Mouse (Mus musculus) left cerebral cortex, adult 2 months (tissue): Measurements from ENCODE around the gene Gm42417. TPM values are rescaled to one million over a fixed set of nuclear protein-coding genes. Genes with fewer than 3 reads are reported as not detected.
"Not testable (repeated sequence)": the region's sequence is repeated elsewhere in the genome, so short reads cannot be mapped to it uniquely, and the experiment has no call there.

Experiments
- DNase-seq, 2 experiments: peaks; one replicate each; pipeline ENCODE4 v3.0.0; 2021 to 2022; ENCODE audit warnings: low spot score in 2 of 2, mixed read lengths in 1 of 2; ENCODE audit errors: extremely low spot score in 1 of 2
- H3K27ac ChIP-seq: fragments of 200-600 bp; 2 replicates; pipeline ENCODE4 v1.8.1; 2022
- H3K4me3 ChIP-seq: fragments of 200-600 bp; 2 replicates; pipeline ENCODE4 v1.8.1; 2022
- CTCF ChIP-seq: fragments of 200-600 bp; IDR thresholded peaks from 2 replicates; pipeline ENCODE4 v1.8.1; 2022; ENCODE audit warnings: antibody characterized with exemption, mild to moderate bottlenecking, moderate library complexity
- intact Hi-C: fragments of 180-260 bp; cut with DNase I; formaldehyde crosslinking; loops from one replicate; pipeline ENCODE4 v1.15.1; 2025
- total RNA-seq, 2 experiments: library from RNA; stranded (reverse); gene quantifications; 2 replicates each; pipeline ENCODE4 v1.2.3; 2021

Gm42417 gene
- total RNA-seq, 2 experiments from 2014 or later, result not detected

DNA sequence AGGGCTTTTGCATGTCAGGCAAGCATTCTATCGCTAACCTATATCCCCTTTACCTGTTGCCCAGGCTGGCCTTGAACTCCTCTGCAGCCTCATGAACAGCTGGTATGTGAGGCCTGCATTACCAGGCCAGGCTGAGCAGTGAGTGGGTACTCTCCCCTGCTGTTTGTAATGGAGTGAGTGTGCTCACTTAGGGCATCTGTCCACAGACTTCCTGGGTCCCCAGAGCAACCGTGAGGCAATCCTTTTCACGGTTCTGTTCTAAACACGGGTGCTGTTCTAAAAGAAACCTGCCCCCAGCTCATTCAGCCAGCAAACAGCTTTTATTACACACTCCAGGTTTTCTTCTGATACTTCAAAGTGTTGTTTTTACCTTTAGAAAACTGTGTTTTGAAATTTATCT lies 502 bp downstream of the Gm42417 start:
- DNase-seq, result no peak
- TF ChIP-seq CTCF, result no peak
- H3K4me3 ChIP-seq, result no peak overlapping the region
- H3K27ac ChIP-seq, result no peak overlapping the region
- intact Hi-C loops, result no loop called here

DNA sequence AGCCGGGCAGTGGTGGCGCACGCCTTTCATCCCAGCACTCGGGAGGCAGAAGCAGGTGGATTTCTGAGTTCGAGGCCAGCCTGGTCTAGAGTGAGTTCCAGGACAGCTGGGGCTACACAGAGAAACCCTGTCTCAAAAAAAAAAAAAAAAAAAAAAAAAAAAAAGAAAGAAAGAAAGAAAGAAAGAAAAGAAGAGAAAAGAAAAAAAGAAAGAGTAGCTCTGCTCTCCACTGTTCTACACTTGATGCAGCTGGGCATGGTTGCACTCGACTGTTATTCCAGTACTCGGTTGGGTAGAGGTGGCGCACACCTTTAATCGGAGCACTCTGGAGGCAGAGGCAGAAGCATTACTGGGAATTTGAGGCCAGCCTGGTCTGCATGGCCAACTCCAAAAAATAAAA lies 2.4 kb downstream of the Gm42417 start, which contains the start of gene Ankrd23:
Ankrd23 (minus strand) TSS at position 101 of the 400 bp plus-strand sequence.
- H3K27ac ChIP-seq, result not testable (repeated sequence)

DNA sequence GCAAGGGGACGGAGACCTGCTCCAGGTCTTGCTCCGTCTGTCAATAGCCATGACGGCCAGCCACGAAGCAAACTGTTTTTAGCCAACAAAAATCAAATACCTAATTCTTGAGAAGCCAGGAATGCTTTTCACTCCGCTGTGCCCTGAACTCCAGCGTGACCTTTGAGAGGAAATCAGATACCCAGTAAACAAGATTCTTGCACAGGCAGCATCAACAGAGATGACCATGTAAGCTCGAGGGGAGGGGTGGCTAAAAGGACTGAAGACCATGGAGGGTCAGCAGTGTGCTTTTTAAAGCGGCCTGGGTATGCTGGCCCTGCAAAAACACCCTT lies 2.9 kb downstream of the Gm42417 start:
- intact Hi-C loops, result no loop called here
- Histone ChIP-seq H3K4me3 (no peak overlapping the region), H3K27ac (no peak overlapping the region)
- no peak for DNase-seq
- TF ChIP-seq CTCF, result no peak

More for the DNA sequence above, 2.4 kb downstream of the Gm42417 start, which contains the start of gene Ankrd23:
- DNase-seq, intact Hi-C loops, H3K4me3 ChIP-seq: not testable (repeated sequence)

DNA sequence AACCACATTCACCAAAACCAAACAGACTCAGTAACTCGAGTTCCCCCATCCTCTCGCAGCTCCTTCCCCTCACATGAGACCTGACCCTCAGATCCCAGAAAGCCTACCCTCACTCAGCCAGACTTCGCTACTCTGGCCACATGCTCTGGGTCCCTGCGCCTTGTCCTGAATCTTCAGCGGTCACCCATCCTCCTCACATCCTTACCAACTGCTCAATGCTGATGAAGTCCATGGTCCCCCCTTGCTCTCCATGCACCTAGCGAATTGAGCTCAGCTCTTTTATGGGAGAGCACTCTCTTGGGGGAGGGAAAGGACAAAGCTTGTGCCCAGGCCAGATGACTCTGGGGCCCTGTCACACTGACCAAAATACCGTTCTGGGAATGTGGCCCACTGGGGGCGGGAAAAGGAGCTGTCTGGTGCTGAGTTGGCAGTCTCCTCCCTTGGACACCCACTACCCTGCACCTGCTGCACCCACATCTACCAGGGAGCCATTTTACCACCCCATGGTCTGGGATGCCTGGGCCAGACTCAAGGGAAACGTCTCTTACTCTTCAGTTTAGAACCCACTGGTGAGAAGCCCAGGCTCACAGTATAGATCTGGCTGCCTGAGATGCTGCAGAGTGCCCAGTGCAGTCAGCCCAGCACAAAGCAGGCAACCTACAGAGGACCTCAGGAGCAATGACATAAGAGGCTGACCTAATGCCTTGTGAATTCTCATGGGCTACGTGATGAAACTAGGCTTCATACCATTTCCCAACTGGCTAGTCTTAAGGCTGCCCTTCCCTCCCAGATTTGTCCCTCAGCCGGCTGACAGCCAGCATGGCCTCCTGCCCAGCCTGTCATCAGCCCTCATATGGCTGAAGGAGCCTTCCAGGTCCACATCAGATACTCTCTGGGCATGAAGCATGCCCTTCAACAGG lies 3.5 kb downstream of the Gm42417 start:
- no peak for DNase-seq
- no peak overlapping the region for H3K27ac ChIP-seq
- no peak for TF ChIP-seq CTCF
- no peak overlapping the region for H3K4me3 ChIP-seq
- intact Hi-C loops, result no loop called here

DNA sequence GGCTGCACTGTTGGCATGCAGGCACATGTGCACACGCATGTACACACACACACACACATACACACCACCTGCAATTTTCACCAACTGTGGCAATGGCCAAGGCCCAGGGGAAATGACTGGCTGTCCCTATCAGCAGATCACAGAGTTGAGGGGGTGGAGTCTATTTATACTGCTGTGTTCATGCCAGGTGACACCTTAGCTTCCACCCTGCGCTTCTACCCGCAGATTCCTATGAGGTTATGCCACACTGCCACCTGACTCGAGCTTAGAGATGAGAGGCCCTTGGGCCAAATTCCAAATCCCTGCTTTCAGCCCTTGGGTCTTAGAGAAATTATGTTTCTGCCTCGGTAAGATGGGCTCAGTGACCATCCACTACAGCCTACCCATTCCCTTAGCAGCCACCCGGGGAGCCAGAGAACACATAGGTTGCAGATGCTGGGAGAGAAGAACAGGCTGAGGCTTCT lies 4.6 kb downstream of the Gm42417 start:
- intact Hi-C loops, result no loop called here
- no peak overlapping the region for H3K27ac ChIP-seq
- peak; percentile 32 for TF ChIP-seq CTCF
- DNase-seq, result no peak
- H3K4me3 ChIP-seq, result no peak overlapping the region

DNA sequence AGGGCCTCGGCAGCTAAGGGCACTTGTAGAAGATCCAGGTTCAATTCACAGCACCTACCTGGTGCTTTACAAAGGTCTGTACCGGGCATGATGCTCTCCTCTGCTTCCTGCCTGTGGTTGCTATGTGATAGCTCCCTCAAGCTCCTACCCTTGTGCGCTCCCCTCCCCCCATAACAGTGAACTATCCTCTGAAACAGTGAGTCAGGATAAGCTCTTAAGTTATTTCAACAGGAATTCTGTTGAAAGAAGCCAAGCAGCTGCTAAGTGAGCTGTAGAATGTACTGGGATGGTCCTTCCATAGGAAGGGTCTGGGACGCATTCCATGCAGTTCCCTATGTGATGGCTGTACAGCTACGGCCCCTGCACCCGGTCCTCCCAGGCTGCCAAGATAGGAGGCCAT lies 5.7 kb downstream of the Gm42417 start:
- H3K4me3 ChIP-seq, result no peak overlapping the region
- no peak for DNase-seq
- intact Hi-C loops, result no loop called here
- H3K27ac ChIP-seq, result no peak overlapping the region
- TF ChIP-seq CTCF, result no peak

DNA sequence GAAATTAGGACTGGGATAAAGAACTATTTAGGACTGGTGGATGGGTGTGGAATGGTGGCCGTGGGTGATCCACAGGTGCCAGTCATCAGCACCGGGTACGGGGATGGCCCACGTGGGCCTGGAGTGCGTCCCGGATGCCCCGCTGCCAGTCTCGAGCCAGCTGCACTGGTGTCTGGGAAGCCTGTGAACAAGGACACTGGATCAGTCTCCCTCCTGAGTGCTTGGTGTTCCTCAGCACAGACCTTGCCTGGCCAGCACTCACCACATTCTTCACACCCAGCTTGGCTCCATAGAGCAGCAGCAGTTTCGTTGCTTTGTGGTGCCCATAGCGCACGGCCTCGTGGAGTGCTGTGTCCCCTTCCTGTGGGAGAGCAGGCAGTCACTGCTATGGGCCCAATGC lies 7.8 kb downstream of the Gm42417 start:
- Histone ChIP-seq H3K4me3 (no peak overlapping the region), H3K27ac (no peak overlapping the region)
- TF ChIP-seq CTCF, result no peak
- intact Hi-C loops, result no loop called here
- DNase-seq, result no peak

DNA sequence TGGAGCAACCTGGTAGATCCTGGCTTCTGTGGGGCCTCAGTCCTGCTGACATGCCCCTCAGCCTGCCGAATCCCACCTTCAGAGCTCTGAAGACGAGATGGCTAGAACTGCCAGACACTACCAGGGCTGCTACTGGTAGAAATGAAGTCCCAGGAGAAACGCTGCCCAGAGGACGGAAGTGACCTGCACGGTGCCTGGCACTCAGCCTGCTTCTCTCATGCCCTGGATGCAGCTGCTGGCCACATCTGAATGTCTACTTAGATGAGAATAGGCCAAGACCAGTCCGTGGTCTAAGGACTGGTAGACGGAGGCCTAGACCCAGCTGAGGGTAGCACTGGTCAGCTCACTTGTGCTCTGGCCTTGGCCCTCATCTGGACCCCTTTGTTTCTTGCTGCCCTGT lies 8.3 kb downstream of the Gm42417 start:
- DNase-seq, result no peak
- TF ChIP-seq CTCF, result no peak
- no peak overlapping the region for H3K27ac ChIP-seq
- H3K4me3 ChIP-seq, result no peak overlapping the region
- intact Hi-C loops, result no loop called here

DNA sequence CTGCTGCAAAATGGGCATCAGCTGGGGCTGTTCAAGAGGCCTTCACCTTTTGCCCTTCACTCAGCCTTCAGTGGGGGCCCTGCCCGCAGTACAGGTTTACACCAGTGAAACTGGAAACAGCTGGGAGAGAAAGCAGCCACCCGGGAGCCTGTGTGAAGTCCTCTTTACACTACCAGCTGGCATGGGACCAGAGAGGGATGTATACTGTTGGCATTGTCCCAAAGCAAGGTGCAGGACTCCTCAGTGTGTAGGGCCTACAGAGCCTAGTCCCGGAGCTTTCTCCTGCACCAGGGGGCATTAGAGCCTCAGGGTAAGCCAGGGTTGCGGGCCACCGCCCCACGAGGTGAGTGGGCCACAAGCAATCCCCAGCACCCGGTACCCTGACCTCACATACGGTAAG lies 8.7 kb downstream of the Gm42417 start:
- no peak overlapping the region for H3K4me3 ChIP-seq
- no peak for DNase-seq
- no peak overlapping the region for H3K27ac ChIP-seq
- no peak for TF ChIP-seq CTCF
- intact Hi-C loops, result no loop called here

DNA sequence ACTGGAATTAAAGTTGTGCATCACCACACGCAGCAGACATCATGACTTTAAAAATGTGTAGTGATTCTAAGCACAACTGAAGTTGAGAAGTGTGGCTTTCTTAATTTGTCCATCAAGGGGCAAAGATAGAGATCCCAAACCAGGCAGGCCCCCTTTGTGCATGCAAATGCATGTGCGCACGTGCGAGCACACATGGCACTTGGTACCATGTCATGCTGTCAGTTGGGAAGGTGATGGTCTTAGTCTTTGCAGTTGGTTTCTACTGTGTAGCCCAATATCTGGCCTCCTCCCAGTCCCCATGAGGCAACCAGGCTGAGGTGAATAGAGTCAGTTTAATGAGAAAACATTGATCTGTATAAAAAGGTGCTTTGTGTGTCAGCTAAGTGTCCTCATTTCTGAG lies 9.4 kb downstream of the Gm42417 start:
- Histone ChIP-seq H3K4me3 (no peak overlapping the region), H3K27ac (no peak overlapping the region)
- intact Hi-C loops, result no loop called here
- no peak for DNase-seq
- TF ChIP-seq CTCF, result no peak

DNA sequence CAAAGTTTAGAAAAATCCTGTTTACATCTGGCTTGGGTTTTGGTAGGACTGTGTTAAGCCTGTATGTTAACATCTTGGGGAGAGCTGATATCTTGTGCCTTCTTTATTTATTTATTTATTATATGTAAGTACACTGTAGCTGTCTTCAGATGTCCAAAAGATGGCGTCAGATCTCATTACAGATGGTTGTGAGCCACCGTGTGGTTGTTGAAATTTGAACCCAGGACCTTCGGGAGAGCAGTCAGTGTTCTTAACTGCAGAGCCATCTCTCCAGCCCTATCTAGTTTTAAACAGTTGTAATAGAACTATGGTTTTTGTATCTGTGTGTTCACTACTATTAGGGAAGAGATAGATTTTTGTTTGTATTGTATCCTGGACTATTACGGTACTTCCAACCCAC lies 10.0 kb downstream of the Gm42417 start:
- intact Hi-C loops, result no loop called here
- TF ChIP-seq CTCF, result no peak
- Histone ChIP-seq H3K27ac (no peak overlapping the region), H3K4me3 (no peak overlapping the region)
- DNase-seq, result no peak

DNA sequence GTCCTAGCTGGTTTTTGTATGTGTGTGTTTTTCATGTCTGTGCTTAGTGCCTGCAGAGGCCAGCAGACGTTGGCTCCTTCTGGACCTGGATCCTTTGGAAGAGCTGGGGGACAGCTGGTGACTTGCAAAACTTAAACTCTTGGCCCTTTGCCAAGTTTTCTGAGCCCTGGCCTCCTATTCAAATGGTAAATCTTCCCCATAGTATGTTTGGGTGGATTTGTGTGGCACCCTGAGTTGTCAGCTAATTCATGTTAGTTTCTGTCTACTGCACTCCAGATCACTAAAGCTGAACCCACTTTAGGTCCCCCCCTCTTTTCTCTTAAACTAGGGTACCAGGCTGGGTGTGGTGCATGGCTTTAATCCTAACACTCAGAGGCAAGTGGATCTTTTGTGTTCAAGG lies 10.9 kb downstream of the Gm42417 start:
- intact Hi-C loops, result no loop called here
- no peak for TF ChIP-seq CTCF
- no peak for DNase-seq
- H3K4me3 ChIP-seq, result no peak overlapping the region
- no peak overlapping the region for H3K27ac ChIP-seq

DNA sequence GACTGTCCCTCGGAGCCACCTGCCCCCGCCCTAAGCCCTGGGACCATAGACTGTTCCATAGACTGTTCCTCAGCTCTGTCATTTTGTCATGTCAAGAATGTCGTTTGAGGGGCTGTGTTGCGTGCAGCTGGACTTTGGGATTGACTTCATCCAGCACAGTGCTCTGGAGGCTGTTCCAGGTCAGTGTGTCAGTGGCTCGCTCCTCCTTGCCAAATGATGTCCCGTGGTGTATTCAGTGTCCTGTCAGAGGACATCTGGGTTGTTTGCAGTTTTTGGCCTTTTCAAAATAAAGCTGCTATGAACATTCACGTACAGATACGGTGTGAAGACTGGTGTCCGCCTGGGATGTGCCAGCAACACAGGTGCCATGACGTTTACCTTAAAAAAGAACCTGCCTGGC lies 12.3 kb downstream of the Gm42417 start:
- TF ChIP-seq CTCF, result no peak

More for the DNA sequence above, 12.3 kb downstream of the Gm42417 start:
- Histone ChIP-seq H3K4me3 (no peak overlapping the region), H3K27ac (no peak overlapping the region)
- no peak for DNase-seq
- intact Hi-C loops, result no loop called here
